Mouse (Mus musculus) heart, postnatal 0 days (tissue): Measurements from ENCODE around the gene Uty.

Experiments used
- CTCF ChIP-seq: IDR thresholded peaks from 2 replicates; pipeline ENCODE4 v1.5.1; 2016; ENCODE audit warnings: antibody characterized with exemption, control low read depth, low read depth
- EP300 ChIP-seq: IDR thresholded peaks from 2 replicates; pipeline ENCODE4 v1.6.1; 2016; ENCODE audit warnings: antibody characterized with exemption, low read depth

GRCm38 (mm10) chrY:1114016-1114415 is 131.5 kb downstream of the Uty start:
- TF ChIP-seq EP300 = no peak
- TF ChIP-seq CTCF = no peak
